In the genomic region with DNA sequence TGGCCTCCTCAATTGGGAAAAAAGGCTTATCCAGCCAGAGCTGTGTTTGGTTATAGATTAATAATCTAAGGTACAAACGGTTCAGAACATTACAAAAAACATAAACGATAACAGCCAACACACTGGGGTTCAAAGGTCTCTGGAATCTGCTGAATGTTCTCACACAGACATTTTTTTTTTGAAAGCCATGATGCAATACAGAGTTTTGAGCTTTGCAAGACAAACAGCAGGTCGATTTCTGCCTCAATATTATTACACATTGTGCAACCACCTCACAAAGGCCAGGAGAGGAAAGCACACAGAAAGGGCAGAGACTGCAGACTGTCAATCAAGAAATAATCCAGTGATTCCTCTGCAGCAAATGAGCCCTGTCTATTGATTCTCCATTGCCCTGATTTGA, we compare ENCODE assay signal across 22 mouse cellular contexts.
DNase-seq lines count a peak whose midpoint lies in the region; ATAC-seq and TF ChIP-seq lines count a peak whose summit lies in the region.
"Had no signal": no experiment of that assay in that cellular context is flagged by ENCODE, and none has a peak within 500 bp of the region (broad histone marks: within the 10 kb centered on the region; RNA-seq: fewer than 3 reads in every experiment).

No protein-coding gene starts in this region.

- H3K27ac ChIP-seq in liver, embryonic 12.5 days = no peak overlapping the region
- no peak overlapping the region for H3K27ac ChIP-seq in liver, embryonic 11.5 days (ENCODE audit: low read depth, low read length)
- H3K27ac ChIP-seq in intestine, embryonic 16.5 days (ENCODE audit: low read length) = peak overlapping the region; percentile 75
- peak overlapping the region; percentile 84 for H3K27ac ChIP-seq in liver, postnatal 0 days (ENCODE audit: low read depth)
- H3K27ac ChIP-seq: forebrain, embryonic 10.5 days; heart, embryonic 13.5 days; hindbrain, embryonic 14.5 days; macrophage; midbrain, embryonic 10.5 days had no signal

- ATAC-seq in liver, embryonic 12.5 days = 0 out of 2 replicates have a peak, but pooled peaks have one; percentile 30
- ATAC-seq in liver, embryonic 11.5 days (replicated peaks; ENCODE audit: low FRiP score) = no peak
- peak; percentile 93 for ATAC-seq in intestine, embryonic 16.5 days
- peak; percentile 94 for ATAC-seq in liver, postnatal 0 days
- ATAC-seq: activated CD4-positive, CD25-positive, alpha-beta regulatory T cell, adult 4 months; forebrain, postnatal 0 days had no signal

- H3K9ac ChIP-seq in liver, embryonic 12.5 days = no peak overlapping the region
- no peak overlapping the region for H3K9ac ChIP-seq in liver, embryonic 11.5 days (ENCODE audit: low read depth, low read length)
- no peak overlapping the region for H3K9ac ChIP-seq in intestine, embryonic 16.5 days (ENCODE audit: low read depth, low read length)
- H3K9ac ChIP-seq in liver, postnatal 0 days (replicated peaks) = no peak overlapping the region
- H3K9ac ChIP-seq: forebrain, postnatal 0 days; heart, embryonic 13.5 days; hindbrain, embryonic 14.5 days had no signal

- 55% methylated on average over 3 of the region's 3 CpGs for WGBS in liver, embryonic 12.5 days (ENCODE audit: insufficient replicate concordance)
- 59% methylated on average over 3 of the region's 3 CpGs for WGBS in liver, embryonic 11.5 days
- 55% methylated on average over 3 of the region's 3 CpGs for WGBS in intestine, embryonic 16.5 days
- WGBS in liver, postnatal 0 days (ENCODE audit: insufficient replicate concordance) = 41% methylated on average over 3 of the region's 3 CpGs

- no peaks in the 10 kb centered on the region for H3K4me1 ChIP-seq in liver, embryonic 12.5 days
- no peaks in the 10 kb centered on the region for H3K4me1 ChIP-seq in liver, embryonic 11.5 days (replicated peaks; ENCODE audit: control insufficient read depth, insufficient read depth, low read length)
- no peaks in the 10 kb centered on the region for H3K4me1 ChIP-seq in intestine, embryonic 16.5 days (ENCODE audit: control insufficient read depth, insufficient read depth, low read length)
- H3K4me1 ChIP-seq in liver, postnatal 0 days (ENCODE audit: insufficient read depth) = no peaks in the 10 kb centered on the region
- H3K4me1 ChIP-seq: heart, embryonic 13.5 days had no signal

- H3K4me3 ChIP-seq in liver, embryonic 12.5 days = no peak overlapping the region
- no peak overlapping the region for H3K4me3 ChIP-seq in liver, embryonic 11.5 days (ENCODE audit: low read depth, low read length)
- no peak overlapping the region for H3K4me3 ChIP-seq in intestine, embryonic 16.5 days (ENCODE audit: low read length)
- no peak overlapping the region for H3K4me3 ChIP-seq in liver, postnatal 0 days (ENCODE audit: low read depth, low read length)
- H3K4me3 ChIP-seq: forebrain, embryonic 10.5 days; heart, embryonic 13.5 days; midbrain, embryonic 10.5 days had no signal

- no peak overlapping the region for H3K4me2 ChIP-seq in liver, embryonic 12.5 days
- no peak overlapping the region for H3K4me2 ChIP-seq in liver, embryonic 11.5 days
- H3K4me2 ChIP-seq in intestine, embryonic 16.5 days (ENCODE audit: low read depth, low read length) = no peak overlapping the region
- no peak overlapping the region for H3K4me2 ChIP-seq in liver, postnatal 0 days (ENCODE audit: low read depth, low read length)
- H3K4me2 ChIP-seq: heart, embryonic 13.5 days; hindbrain, embryonic 14.5 days had no signal

- no peaks in the 10 kb centered on the region for H3K9me3 ChIP-seq in liver, embryonic 12.5 days (replicated peaks)
- H3K9me3 ChIP-seq in liver, embryonic 11.5 days (ENCODE audit: control insufficient read depth, low read length) = no peaks in the 10 kb centered on the region
- no peaks in the 10 kb centered on the region for H3K9me3 ChIP-seq in intestine, embryonic 16.5 days (ENCODE audit: control insufficient read depth, low read length)
- H3K9me3 ChIP-seq in liver, postnatal 0 days (ENCODE audit: low read length) = no peaks in the 10 kb centered on the region
- H3K9me3 ChIP-seq: forebrain, embryonic 10.5 days; heart, embryonic 13.5 days; midbrain, embryonic 10.5 days had no signal

- H3K27me3 ChIP-seq in liver, embryonic 12.5 days (replicated peaks) = no peaks in the 10 kb centered on the region
- no peaks in the 10 kb centered on the region for H3K27me3 ChIP-seq in liver, embryonic 11.5 days (replicated peaks; ENCODE audit: control insufficient read depth, insufficient read depth, low read length)
- no peaks in the 10 kb centered on the region for H3K27me3 ChIP-seq in intestine, embryonic 16.5 days (replicated peaks; ENCODE audit: control insufficient read depth, insufficient read depth, low read length)
- no peaks in the 10 kb centered on the region for H3K27me3 ChIP-seq in liver, postnatal 0 days (ENCODE audit: insufficient read depth, low read length)
- H3K27me3 ChIP-seq: heart, embryonic 13.5 days had no signal

- TF ChIP-seq CTCF in liver, postnatal 0 days (IDR thresholded peaks at IDR 0.05; ENCODE audit: low read depth) = no peak

- peak; percentile 1 for DNase-seq in heart, adult 8-10 months (ENCODE audit: low spot score)
- no peak for DNase-seq in heart, adult 9 months (ENCODE audit: low spot score in 2 of 2)
- no peak for DNase-seq in liver, embryonic 11.5 days (ENCODE audit: low spot score)
- peak; percentile 28 for DNase-seq in liver, postnatal 0 days
- DNase-seq in neural tube, embryonic 10.5 days (ENCODE audit: extremely low spot score, low spot score) = no peak
- DNase-seq: adrenal gland, postnatal 25 days; cerebellum, adult 11-12 months; cerebellum, postnatal 36 days; forebrain, postnatal 0 days; heart, postnatal 36 days; layer of hippocampus, postnatal 36 days; right cerebral cortex, adult 18-20 months; thymus, postnatal 25 days had no signal

- TF ChIP-seq EP300 in liver, postnatal 0 days (IDR thresholded peaks at IDR 0.05; ENCODE audit: low read depth) = peak; percentile 89

- no peaks in the 10 kb centered on the region for H3K36me3 ChIP-seq in liver, embryonic 12.5 days
- H3K36me3 ChIP-seq in liver, embryonic 11.5 days (ENCODE audit: control insufficient read depth, insufficient read depth, low read length) = no peaks in the 10 kb centered on the region
- no peaks in the 10 kb centered on the region for H3K36me3 ChIP-seq in intestine, embryonic 16.5 days (ENCODE audit: control insufficient read depth, insufficient read depth, low read length)
- H3K36me3 ChIP-seq in liver, postnatal 0 days (replicated peaks; ENCODE audit: insufficient read depth, low read length) = no peaks in the 10 kb centered on the region
- H3K36me3 ChIP-seq: forebrain, embryonic 10.5 days; G1E; heart, embryonic 13.5 days; midbrain, embryonic 10.5 days had no signal

Comparison
In these comparisons a context has a peak if more than half of its experiments do, and no peak if none do; other contexts are left out.
1. DNase-seq: peak in heart, adult 8-10 months (single experiment) and liver, postnatal 0 days (single experiment); none in heart, adult 9 months (0 of 2), liver, embryonic 11.5 days (single experiment) and neural tube, embryonic 10.5 days (single experiment).
2. H3K27ac ChIP-seq: peak in intestine, embryonic 16.5 days (single experiment) and liver, postnatal 0 days (single experiment); none in liver, embryonic 12.5 days (single experiment) and liver, embryonic 11.5 days (single experiment).